Mouse (Mus musculus) olfactory bulb, adult 2 months (tissue): ENCODE data around the gene Tbc1d17.
"Not testable (repeated sequence)": the region's sequence is repeated elsewhere in the genome, so short reads cannot be mapped to it uniquely, and the experiment has no call there.

Source experiments
- CTCF ChIP-seq: fragments of 200-500 bp; IDR thresholded peaks from 2 replicates; pipeline ENCODE4 v1.5.1; 2012; ENCODE audit warnings: low read depth, mild to moderate bottlenecking, low read length, moderate library complexity; ENCODE audit not compliant: insufficient read depth
- POLR2A ChIP-seq: fragments of 200-500 bp; IDR thresholded peaks from 2 replicates; pipeline ENCODE4 v1.6.1; 2012; ENCODE audit warnings: mild to moderate bottlenecking, low read depth, low read length, moderate library complexity; ENCODE audit not compliant: insufficient read depth

DNA sequence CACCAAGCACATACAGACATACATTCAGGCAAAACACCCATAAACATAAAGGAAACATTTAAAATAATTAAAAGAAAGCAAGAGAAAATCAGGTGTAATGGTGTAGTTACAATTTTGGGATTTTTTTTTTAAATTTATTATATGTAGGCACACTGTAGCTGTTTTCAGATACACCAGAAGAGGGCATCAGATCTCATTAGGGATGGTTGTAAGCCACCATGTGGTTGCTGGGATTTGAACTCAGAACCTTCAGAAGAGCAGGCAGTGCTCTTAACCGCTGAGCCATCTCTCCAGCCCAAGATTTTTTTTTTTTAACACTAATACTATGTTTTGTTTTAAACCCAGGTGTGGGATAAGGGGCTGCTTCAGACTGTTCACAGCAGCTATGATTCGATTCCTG lies 22.9 kb upstream of the Tbc1d17 start:
- not testable (repeated sequence) for TF ChIP-seq CTCF, POLR2A
